Mouse (Mus musculus) brain, embryonic 14.5 days (tissue): ENCODE measurements around the gene Macrod2.

Experiments
- CTCF ChIP-seq: fragments of 200-500 bp; IDR thresholded peaks from 2 replicates; pipeline ENCODE4 v1.5.1; 2012; ENCODE audit warnings: inconsistent platforms, mild to moderate bottlenecking, moderate library complexity, borderline replicate concordance; ENCODE audit not compliant: insufficient read depth, insufficient read length; ENCODE audit errors: extremely low read depth
- POLR2A ChIP-seq: fragments of 200-500 bp; IDR thresholded peaks from 2 replicates; pipeline ENCODE4 v1.6.1; 2012; ENCODE audit warnings: mild to moderate bottlenecking, inconsistent platforms, borderline replicate concordance; ENCODE audit not compliant: poor library complexity, insufficient read depth, insufficient read length, severe bottlenecking; ENCODE audit errors: extremely low read depth

DNA sequence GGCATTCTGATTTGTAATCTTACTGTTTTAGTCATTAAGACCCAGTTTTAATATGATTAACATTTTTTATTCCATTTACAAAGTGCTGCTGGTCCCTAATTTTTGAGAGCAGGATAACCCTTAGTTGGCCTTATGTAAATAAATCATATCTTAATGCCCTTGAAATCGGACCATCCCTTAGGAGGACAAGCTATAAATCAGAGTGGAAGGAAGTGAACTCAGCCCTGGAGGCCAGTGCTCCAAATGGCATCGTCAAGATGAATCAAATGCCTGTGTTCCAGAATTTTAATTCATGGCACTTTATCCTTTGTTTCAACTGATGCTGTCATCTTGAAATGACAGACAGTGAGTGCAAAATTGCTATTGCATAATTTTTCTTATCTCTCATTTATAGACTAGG is 1046.8 kb downstream of the Macrod2 start:
- TF ChIP-seq POLR2A (no peak), CTCF (no peak)
